Mouse (Mus musculus) spleen, adult 2 months (tissue): Measurements from ENCODE around the gene Rmdn3.

ENCODE experiments used
- CTCF ChIP-seq: fragments of 200-500 bp; IDR thresholded peaks from 2 replicates; pipeline ENCODE4 v1.5.1; 2011; ENCODE audit warnings: mild to moderate bottlenecking, inconsistent platforms; ENCODE audit not compliant: insufficient read depth, insufficient read length, insufficient replicate concordance; ENCODE audit errors: extremely low read depth
- POLR2A ChIP-seq: fragments of 200-500 bp; IDR thresholded peaks from 2 replicates; pipeline ENCODE4 v1.6.1; 2011; ENCODE audit warnings: low read depth, low read length, inconsistent platforms

DNA sequence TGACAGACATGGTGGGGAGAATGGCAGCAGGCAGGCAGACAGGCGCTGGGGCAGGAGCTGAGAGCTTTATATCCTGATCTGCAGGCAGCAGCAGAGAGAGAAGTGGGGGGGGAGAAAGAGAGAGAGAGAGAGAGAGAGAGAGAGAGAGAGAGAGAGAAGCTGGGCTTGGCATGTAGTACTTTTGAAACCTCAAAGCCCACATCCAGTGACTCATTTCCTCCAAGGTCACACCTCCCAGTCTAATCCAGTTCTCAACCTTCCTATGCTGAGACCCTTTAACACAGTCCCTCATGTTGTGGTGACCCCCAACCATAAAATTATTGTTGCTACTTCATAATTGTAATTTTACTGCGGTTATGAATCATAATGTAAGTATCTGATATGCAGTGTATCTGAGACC, 13.4 kb upstream of the Rmdn3 start:
- TF ChIP-seq CTCF (no peak), POLR2A (no peak)
